Mouse (Mus musculus): ENCODE measurements at regions not wholly inside any gene's neighbourhood (a gene's known extent, or its start where the extent isn't known, plus 50 kb on each side); places are given as distances from the start of the nearest gene placed in this dataset.
A peak's percentile ranks its signal among the peaks of the same experiment; 100 is the strongest.
"Not testable (repeated sequence)": the region's sequence is repeated elsewhere in the genome, so short reads cannot be mapped to it uniquely, and the experiment has no call there.

DNA sequence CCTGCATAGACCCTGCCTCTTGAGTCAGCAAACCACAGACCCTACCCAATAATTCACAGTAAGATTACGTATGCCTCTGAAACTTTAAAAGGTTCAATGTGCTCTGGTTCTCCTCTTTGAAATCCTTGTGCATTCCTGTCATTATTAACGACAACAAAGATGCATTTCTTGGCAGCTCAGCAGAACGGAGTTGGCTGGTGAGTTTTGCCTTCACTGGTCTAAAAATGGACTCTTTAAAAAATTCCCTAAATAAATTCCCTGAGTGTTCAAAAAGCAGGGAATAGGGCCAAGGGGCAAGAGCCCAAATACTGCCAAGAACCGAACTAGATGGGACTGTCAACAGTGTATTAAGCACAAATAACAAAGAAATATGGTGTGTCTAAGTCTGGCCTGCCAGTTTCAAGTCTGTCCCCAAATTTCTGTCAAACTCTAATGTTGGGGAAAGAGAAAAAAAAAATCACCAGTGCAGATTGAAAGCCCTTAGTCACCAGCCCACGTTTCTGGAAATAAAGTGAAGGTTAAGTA is 163.2 kb upstream of the Gm17728 start:
- peak; percentile 28 to 71 for DNase-seq (ENCODE audit: low spot score in 2 of 2)

DNA sequence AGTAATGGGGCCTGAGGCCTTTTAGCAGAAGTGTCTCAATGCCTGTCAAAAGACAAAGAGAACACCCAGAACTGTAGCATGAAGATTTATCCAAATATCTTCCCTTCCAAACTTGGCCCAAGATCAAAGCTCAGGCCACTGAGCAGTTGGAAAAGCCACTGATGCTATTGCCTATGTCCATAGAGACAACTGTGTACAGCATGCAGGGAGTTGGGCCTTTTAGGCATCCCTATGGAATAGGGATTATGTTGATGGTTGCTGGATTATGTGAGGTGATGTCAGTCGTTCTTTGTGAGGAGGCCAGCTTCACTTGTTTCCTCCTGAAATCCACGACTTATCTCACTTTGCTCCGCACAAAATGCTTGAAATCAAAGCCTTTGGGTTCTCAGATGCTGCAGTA is 153.1 kb upstream of the Gm17728 start:
- no peak for DNase-seq (ENCODE audit: low spot score in 2 of 2)

DNA sequence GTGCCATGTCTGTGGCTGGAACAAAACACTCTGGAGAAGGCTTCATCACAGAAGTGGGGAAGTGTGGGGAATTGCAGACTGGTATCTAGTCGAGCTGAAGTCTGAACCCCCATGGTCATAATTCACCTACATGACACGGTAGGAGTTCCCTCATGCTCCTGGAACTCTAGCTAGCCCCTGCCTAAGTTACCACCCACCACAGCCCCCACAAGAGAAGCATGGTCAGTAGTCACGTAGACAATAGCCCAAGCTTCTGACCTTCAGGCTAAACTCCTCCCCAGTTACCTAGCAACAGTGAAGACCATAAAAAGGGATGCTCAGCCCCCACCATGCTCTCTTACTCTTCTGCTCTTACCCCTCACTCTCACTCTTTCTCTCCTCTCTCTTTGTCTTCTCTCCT is 143.8 kb upstream of the Gm17728 start:
- DNase-seq (ENCODE audit: low spot score in 2 of 2) = not testable (repeated sequence)

DNA sequence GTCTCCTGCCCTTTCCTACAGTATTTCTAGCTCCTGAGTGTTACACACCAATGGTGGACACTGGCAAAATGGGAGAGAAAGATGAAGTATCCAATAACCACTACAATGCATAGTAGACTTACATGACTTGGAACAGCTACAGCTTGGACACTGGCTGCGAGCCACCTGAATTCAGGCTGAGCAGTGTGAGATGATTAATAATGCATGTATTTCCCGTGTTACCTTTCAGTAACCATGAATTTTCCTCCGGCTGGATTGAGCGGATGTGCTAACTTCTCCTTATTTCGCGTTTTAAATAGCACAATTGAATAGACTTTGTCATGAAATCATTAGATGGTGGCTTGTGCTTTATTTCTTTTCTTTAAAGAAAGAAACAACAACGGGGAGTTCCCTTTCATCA is 142.4 kb upstream of the Gm17728 start:
- DNase-seq (ENCODE audit: low spot score in 2 of 2) = no peak

DNA sequence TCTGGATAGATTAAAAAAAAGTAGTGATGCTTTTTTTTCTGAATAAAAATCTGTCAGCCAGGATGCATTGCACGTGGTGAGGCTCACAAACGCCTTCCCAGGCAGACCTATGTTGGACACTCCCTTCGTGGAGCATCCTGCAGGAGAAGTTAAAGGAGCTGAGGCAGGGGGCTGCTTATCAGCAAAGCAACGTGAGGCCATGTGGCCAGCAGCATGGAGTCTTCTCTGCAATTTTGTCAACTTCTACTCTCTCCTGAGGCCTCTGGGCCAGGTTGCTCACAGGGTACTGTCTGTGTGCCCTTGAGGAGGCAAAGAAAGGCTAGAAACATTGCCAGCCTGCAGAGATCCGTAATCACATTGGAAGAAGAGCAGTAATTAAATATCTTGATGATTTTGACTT is 140.0 kb upstream of the Gm17728 start:
- no peak for DNase-seq (ENCODE audit: low spot score in 2 of 2)

DNA sequence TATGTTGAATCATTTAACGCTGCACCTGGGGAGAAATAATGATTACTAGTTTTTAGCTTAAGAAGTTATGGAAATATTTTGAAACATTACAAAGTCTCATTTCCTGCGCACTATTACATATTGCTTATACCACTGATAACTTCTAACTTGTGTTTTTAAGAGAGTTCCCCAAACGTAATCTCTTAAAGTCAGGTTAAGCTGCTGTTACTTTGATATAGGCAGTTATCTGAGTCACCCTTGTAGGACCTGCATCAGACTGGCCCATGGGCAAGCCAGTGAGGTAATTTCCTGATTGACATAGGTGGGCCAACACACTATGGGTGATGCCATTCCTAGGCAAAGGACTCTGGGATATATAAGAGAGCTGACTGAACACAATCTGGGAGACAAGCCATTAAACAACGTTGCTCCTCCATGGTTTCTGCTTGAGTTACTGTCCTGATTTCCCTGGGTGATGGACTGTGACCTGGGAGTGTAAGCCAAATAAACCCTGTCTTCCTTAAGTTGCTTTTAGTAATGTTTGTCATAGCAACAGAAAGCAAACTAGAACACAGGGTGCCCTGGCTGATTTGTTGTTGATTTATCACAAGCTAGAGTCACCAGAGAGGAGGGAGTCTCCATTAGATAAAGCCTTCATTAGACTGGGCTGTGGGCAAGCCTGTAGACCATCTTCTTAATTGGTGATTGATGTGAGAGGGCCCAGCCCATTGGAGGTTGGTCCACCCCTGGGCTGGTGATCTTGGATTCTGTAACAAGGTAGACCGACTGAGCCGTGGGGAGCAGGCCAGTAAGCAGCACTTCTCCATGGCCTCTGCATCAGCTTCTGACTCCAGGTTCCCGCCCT is 139.3 kb upstream of the Gm17728 start:
- no peak for DNase-seq (ENCODE audit: low spot score in 2 of 2)

DNA sequence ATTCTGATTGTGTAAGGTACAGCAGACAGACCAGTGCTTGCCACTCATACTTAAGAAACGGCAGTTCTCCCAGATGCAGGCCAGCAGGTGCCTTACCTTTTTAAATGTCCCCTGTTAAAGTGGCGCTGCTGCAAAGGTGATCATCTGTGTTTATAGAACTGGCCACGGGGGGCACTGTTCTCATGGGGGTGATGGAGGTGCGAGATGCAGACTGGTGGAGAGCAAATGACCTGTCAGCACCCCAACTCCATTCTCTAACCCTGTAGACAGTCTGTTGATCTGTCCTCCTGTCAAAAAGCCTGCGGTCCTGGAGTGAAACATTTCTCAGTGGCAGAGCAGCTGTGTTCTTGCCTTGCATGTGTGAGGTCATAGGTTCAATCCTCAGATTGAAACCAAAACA is 135.4 kb upstream of the Gm17728 start:
- no peak for DNase-seq (ENCODE audit: low spot score in 2 of 2)

DNA sequence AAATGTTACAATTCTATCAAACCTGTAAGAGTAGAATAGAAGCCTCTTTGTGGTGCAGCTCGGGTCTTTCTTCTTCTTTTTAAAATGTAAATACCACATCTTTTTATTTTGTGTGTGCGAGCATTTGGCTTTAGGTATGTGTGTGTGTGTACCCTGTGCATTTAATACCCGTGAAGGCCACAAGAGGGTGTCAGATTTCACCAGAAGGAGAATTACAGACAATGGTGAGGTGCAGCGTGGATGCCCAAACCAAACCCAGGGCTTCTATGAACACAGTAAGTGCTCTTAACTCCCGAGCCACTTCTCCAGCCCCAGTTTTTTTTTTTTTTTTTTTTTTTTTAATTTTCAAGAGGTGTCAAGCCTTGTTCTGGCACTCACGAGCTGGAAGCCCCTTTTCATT is 135.0 kb upstream of the Gm17728 start:
- DNase-seq (ENCODE audit: low spot score in 2 of 2) = no peak

DNA sequence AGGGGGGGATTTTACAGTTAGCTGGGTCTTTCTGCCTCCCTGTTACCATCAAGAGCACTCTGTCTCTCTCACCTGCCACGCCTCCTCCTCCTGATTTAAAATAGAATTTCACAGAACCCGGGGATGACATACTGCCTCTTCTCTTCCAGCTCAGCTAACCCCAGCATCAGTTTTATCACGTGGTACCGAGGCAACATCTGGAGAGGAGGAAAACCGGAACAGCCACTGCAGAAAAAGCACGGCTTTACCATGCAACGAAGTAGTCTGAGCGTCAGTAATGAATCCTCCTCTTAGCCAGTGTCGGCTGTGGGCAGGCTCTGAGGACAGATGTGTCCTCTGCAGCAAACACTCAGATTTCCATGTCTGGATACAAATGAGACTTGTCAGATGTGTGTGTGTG is 134.2 kb upstream of the Gm17728 start:
- no peak for DNase-seq (ENCODE audit: low spot score in 2 of 2)

DNA sequence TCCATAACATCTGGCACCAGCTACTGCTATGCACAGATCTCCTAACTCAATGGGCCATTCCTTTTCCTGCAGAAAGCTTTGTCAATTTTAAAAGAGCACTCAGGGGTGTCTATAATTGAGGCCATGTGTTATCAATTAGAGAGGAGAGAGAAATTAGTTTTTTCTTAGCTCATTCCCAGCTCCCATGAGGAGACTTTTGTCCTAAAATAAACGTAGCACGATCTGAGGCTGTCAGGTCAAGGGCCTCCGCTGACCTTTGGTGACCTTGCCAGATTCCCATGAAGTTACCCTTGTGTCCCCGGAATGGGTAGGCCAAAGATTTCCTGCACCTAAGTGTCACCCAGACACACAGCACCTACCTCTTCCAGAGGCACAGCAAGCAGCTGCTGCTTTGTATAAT is 130.3 kb upstream of the Gm17728 start:
- DNase-seq (ENCODE audit: low spot score in 2 of 2) = no peak

DNA sequence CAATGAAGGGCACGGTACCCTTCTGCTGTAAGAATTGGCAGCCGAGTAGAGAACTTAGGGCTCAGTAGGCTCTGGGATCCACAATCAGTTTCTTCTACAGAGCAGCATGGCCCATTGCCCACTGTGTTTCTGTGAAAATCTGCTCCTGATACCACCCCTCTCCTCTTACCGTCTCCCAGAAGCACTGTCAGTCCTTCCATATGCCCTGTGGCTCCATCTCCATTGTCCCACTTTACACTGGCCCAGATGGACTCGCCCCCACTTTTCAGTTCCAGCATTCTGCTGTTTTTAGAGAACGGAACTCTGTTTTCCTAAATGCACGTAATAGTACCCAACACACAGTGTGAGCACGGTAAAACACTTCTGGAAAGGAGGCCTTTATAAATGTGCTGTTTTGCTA is 129.6 kb upstream of the Gm17728 start:
- DNase-seq (ENCODE audit: low spot score in 2 of 2) = peak; percentile 24 to 55

DNA sequence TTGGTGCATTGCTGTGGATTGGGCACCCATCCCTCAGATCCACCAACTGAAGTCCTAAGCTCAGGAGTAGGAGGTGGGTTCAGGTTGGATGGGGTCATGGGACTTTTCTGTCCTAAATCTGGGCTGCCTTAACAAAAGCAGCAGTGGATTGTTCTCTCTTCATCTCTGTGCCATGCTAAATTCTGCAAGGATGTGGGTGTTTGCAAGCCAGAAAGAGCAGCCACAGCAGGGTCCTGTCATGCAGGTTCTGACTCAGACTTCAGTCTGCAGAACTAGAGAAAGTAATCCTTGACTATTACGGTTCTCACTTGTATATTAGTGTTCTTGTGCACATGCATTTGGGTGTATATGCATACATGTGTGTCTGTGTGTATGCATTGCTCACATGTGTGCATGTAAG is 125.5 kb upstream of the Gm17728 start:
- no peak for DNase-seq (ENCODE audit: low spot score in 2 of 2)

DNA sequence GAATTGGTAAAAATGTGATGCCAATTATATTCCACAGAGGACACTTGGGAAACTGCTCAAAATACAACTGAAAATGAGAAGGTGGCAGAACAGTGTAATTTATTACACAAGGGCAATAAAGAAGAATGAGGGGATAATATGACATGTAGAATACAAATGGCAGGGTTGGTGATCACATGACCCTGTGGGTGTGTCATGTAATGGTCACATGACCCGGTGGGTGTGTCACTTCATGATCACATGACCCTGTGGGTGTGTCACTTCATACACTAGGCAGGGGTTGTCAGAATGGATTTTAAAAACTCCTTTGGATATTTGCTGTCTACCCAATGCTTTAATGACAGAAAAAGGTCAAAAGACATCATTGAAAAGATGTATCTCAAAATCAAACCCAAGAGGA is 123.6 kb upstream of the Gm17728 start:
- no peak for DNase-seq (ENCODE audit: low spot score in 2 of 2)

DNA sequence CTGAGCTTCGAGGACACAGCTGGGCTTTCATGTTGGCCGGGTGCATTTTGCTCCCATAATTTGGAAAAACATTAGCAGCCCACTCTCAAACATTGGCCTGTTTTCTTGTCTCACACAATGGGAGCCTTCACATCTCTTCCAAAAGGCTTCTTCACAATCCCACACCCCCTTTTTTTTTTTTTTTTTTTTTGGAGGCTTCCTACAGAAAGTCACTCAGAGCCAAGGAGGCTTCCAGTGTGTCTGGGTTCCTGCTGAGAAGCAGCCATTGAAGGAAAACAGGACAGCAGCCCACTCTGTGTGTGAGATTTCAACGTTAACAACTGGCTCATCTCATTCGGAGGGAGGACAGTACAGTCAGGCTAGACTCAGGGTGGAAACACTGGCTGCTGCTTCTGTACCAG is 120.8 kb upstream of the Gm17728 start:
- peak in 1 of 2 experiments; percentile 37 for DNase-seq (ENCODE audit: low spot score in 2 of 2)

DNA sequence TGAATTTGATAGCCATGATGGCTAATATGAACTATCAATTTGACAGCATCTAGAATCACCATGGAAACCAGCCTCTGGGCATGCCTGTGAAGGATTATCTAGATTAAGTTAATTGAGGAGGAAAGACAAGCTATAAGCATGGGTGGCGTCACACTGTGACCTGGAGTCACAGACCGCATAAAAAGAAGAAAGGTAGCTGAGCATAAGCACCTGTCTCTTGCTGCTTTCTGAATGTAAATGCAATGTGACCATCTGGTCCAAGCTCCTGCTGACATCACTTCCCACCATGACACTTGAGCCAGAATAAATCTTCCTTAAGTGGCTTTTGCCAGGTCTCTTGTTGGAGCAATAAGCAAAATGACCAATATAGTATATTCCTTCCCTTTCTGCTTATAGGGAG is 113.4 kb upstream of the Gm17728 start:
- no peak for DNase-seq (ENCODE audit: low spot score in 2 of 2)

DNA sequence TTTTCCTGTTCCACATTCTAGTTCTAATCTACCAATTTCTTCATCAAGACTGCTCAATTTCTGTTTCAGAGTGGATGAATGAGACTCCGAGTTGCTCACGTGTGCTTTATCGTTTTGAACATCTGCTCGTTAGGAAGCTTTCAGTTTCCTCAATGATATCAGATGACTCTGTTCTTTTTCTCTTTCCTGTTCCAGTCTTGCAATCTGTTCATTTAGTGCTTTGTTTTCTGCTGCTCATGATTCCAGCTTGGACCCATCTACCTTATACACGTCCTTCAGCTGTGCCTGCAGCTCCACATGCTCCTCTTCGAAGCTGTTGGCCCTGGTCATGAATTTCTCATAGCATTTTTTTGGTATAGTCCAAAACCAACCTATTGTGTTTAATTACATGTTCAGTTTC is 99.1 kb upstream of the Gm17728 start:
- peak in 1 of 2 experiments; percentile 9 for DNase-seq (ENCODE audit: low spot score in 2 of 2)

DNA sequence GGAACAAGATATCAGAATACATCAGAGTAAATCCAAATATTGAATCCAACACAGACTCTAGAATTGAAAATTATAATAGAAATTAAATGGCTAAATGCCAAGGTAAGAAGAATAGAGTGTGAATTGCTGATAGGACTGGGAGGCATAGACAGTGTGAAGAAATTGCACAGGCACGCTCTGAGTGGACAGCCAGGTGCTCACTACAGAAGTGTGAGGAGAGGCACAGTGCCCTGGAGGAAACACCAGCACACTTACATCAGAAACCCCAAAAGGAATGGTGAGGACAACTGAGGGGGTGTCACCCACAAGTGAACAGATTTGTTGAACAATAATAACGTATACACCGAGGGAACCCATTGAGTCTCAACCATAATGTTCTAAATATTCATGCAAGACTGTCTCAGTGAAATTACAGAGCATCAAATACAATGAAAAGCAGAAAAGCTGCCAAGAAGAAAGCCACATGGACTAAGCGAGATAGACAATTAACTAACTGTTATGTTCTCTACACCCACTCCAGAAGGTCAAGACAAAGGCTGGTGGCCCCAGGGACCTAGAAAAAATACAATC is 92.9 kb upstream of the Gm17728 start:
- peak in 1 of 2 experiments; percentile 14 for DNase-seq (ENCODE audit: low spot score in 2 of 2)

DNA sequence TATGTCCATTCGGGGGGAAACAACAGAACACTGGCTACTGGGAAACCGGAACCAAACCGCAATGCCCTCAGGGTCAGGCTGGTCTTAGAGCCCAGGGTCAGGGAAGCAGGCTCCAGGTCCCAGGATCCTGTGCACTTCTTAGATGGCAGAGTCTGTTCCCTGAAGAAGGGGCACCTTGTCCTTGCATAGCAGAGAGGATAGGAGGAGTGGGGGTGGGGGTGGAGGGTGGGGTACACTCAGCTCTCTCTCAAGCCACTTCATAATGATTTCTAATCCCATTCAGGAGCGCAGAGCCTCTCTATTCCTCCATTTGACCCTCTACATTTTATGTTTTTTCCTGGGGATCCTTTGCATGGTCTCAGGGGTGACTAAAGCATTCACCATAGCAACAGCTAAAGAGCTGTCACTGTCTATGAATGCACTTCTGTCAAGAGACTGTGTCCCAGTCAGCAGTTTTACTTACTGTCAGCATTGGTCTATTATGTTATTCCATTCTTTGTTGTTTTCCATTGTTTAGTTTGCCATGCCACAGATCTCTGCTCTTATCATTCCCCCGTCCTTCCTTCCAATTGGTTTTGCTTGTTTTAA is 64.2 kb upstream of the Gm17728 start:
- DNase-seq (ENCODE audit: low spot score in 2 of 2) = no peak

Data from layer of hippocampus, postnatal 14 days (tissue).